Mouse (Mus musculus): ENCODE measurements around the gene Acp7. TPM values are rescaled to one million over a fixed set of nuclear protein-coding genes. Genes with fewer than 3 reads are reported as not detected.
"Not testable (repeated sequence)": the region's sequence is repeated elsewhere in the genome, so short reads cannot be mapped to it uniquely, and the experiment has no call there.

Gene Acp7
- total RNA-seq, 2 experiments from 2014 or later, result not detected

- ATAC-seq (replicated peaks; ENCODE audit: low FRiP score, low TSS enrichment, poor library complexity, severe bottlenecking), result not testable (repeated sequence)
Observed at GRCm38 (mm10) chr7:28603788-28604187, 27.3 kb downstream of the Acp7 start.

- no peak for ATAC-seq (replicated peaks; ENCODE audit: low FRiP score, low TSS enrichment, poor library complexity, severe bottlenecking)
Observed at GRCm38 (mm10) chr7:28603136-28603535, 28.0 kb downstream of the Acp7 start.

- no peak for ATAC-seq (replicated peaks; ENCODE audit: low FRiP score, low TSS enrichment, poor library complexity, severe bottlenecking)
Observed at GRCm38 (mm10) chr7:28601668-28602067, 29.5 kb downstream of the Acp7 start.

GRCm38 (mm10) chr7:28601029-28601428 is 30.1 kb downstream of the Acp7 start:
- ATAC-seq (replicated peaks; ENCODE audit: low FRiP score, low TSS enrichment, poor library complexity, severe bottlenecking), result peak; percentile 61

- no peak for ATAC-seq (replicated peaks; ENCODE audit: low FRiP score, low TSS enrichment, poor library complexity, severe bottlenecking)
Observed at GRCm38 (mm10) chr7:28598951-28599350, 32.2 kb downstream of the Acp7 start.

- peak; percentile 93 for ATAC-seq (replicated peaks; ENCODE audit: low FRiP score, low TSS enrichment, poor library complexity, severe bottlenecking)
Observed at GRCm38 (mm10) chr7:28597642-28598446, 33.3 kb downstream of the Acp7 start, which contains the start of the genes Samd4b and Pak4. TSS of gene Samd4b (minus strand) at chr7:28598144. TSS of gene Pak4 (minus strand) at chr7:28598185.

- ATAC-seq (replicated peaks; ENCODE audit: low FRiP score, low TSS enrichment, poor library complexity, severe bottlenecking), result no peak
Observed at GRCm38 (mm10) chr7:28597277-28597570, 33.9 kb downstream of the Acp7 start.

- ATAC-seq (replicated peaks; ENCODE audit: low FRiP score, low TSS enrichment, poor library complexity, severe bottlenecking), result peak; percentile 30; the same call in 1 of the 2 replicates
Observed at GRCm38 (mm10) chr7:28596436-28597276, 34.5 kb downstream of the Acp7 start.

- ATAC-seq (replicated peaks; ENCODE audit: low FRiP score, low TSS enrichment, poor library complexity, severe bottlenecking), result no peak
Observed at GRCm38 (mm10) chr7:28595751-28596435, 35.2 kb downstream of the Acp7 start.

- ATAC-seq (replicated peaks; ENCODE audit: low FRiP score, low TSS enrichment, poor library complexity, severe bottlenecking), result no peak
Observed at GRCm38 (mm10) chr7:28593206-28594111, 37.7 kb downstream of the Acp7 start.

- ATAC-seq (replicated peaks; ENCODE audit: low FRiP score, low TSS enrichment, poor library complexity, severe bottlenecking), result no peak
Observed at GRCm38 (mm10) chr7:28591862-28592261, 39.3 kb downstream of the Acp7 start.

GRCm38 (mm10) chr7:28587644-28588043 is 43.5 kb downstream of the Acp7 start:
- ATAC-seq (replicated peaks; ENCODE audit: low FRiP score, low TSS enrichment, poor library complexity, severe bottlenecking), result no peak

- no peak for ATAC-seq (replicated peaks; ENCODE audit: low FRiP score, low TSS enrichment, poor library complexity, severe bottlenecking)
Observed at GRCm38 (mm10) chr7:28586663-28587411, 44.3 kb downstream of the Acp7 start.

GRCm38 (mm10) chr7:28585001-28585400 is 46.1 kb downstream of the Acp7 start:
- no peak for ATAC-seq (replicated peaks; ENCODE audit: low FRiP score, low TSS enrichment, poor library complexity, severe bottlenecking)

GRCm38 (mm10) chr7:28584468-28584867 is 46.7 kb downstream of the Acp7 start:
- ATAC-seq (replicated peaks; ENCODE audit: low FRiP score, low TSS enrichment, poor library complexity, severe bottlenecking), result peak; percentile 69

- no peak for ATAC-seq (replicated peaks; ENCODE audit: low FRiP score, low TSS enrichment, poor library complexity, severe bottlenecking)
Observed at GRCm38 (mm10) chr7:28583570-28584344, 47.4 kb downstream of the Acp7 start.

GRCm38 (mm10) chr7:28582841-28583240 is 48.3 kb downstream of the Acp7 start:
- ATAC-seq (replicated peaks; ENCODE audit: low FRiP score, low TSS enrichment, poor library complexity, severe bottlenecking), result peak; percentile 31

- ATAC-seq (replicated peaks; ENCODE audit: low FRiP score, low TSS enrichment, poor library complexity, severe bottlenecking), result peak; percentile 69
Observed at GRCm38 (mm10) chr7:28581721-28582120, 49.4 kb downstream of the Acp7 start.
